Mouse (Mus musculus): ENCODE measurements around the gene Nf1. TPM values are rescaled to one million over a fixed set of nuclear protein-coding genes. Genes with fewer than 3 reads are reported as not detected.

Nf1 gene
- polyA plus RNA-seq, 1 experiment from 2014 or later: 1.3 TPM

- Histone ChIP-seq H3K27me3 (ENCODE audit: control insufficient read depth, insufficient read depth, low read depth, low read length) (peaks cover 52% of the 10 kb centered on the region), H3K36me3 (ENCODE audit: control insufficient read depth, insufficient read depth) (no peaks in the 10 kb centered on the region), H3K27ac (ENCODE audit: low read length) (no peak within 1 kb of the TSS), H3K4me3 (ENCODE audit: low read depth, low read length) (peak within 1 kb of the TSS; percentile 52), H3K9me3 (replicated peaks; ENCODE audit: control insufficient read depth, low read length) (no peaks in the 10 kb centered on the region), H3K9ac (ENCODE audit: low read depth, low read length) (no peak within 1 kb of the TSS), H3K4me1 (ENCODE audit: control insufficient read depth, low read depth, low read length) (no peaks in the 10 kb centered on the region; the same call in 1 of the 2 replicates), H3K4me2 (ENCODE audit: low read depth, low read length) (peak within 1 kb of the TSS; percentile 63)
- WGBS (ENCODE audit: insufficient replicate concordance): 1% methylated on average over 56 of the region's 98 CpGs
- no peak for ATAC-seq (ENCODE audit: low read depth)
Measured at GRCm38 (mm10) chr11:79590664-79591590, 251.4 kb downstream of the Nf1 start, which contains the start of gene Rab11fip4. Gene Rab11fip4 (plus strand): TSS chr11:79591212.

- Histone ChIP-seq H3K4me3 (ENCODE audit: low read depth, low read length) (peak overlapping the region; percentile 52), H3K27ac (ENCODE audit: low read length) (no peak overlapping the region), H3K9me3 (replicated peaks; ENCODE audit: control insufficient read depth, low read length) (no peaks in the 10 kb centered on the region), H3K36me3 (ENCODE audit: control insufficient read depth, insufficient read depth) (no peaks in the 10 kb centered on the region), H3K27me3 (ENCODE audit: control insufficient read depth, insufficient read depth, low read depth, low read length) (peaks cover 52% of the 10 kb centered on the region), H3K4me2 (ENCODE audit: low read depth, low read length) (peak overlapping the region; percentile 63), H3K9ac (ENCODE audit: low read depth, low read length) (no peak overlapping the region), H3K4me1 (ENCODE audit: control insufficient read depth, low read depth, low read length) (no peaks in the 10 kb centered on the region; the same call in 1 of the 2 replicates)
- no peak for ATAC-seq (ENCODE audit: low read depth)
- 33% methylated on average over 5 of the region's 5 CpGs for WGBS (ENCODE audit: insufficient replicate concordance)
Measured at GRCm38 (mm10) chr11:79591591-79591975, 252.1 kb downstream of the Nf1 start.

- Histone ChIP-seq H3K27me3 (ENCODE audit: control insufficient read depth, insufficient read depth, low read depth, low read length) (peaks cover 49% of the 10 kb centered on the region), H3K27ac (ENCODE audit: low read length) (no peak overlapping the region), H3K4me2 (ENCODE audit: low read depth, low read length) (no peak overlapping the region), H3K9ac (ENCODE audit: low read depth, low read length) (no peak overlapping the region), H3K4me3 (ENCODE audit: low read depth, low read length) (no peak overlapping the region), H3K9me3 (replicated peaks; ENCODE audit: control insufficient read depth, low read length) (no peaks in the 10 kb centered on the region), H3K4me1 (ENCODE audit: control insufficient read depth, low read depth, low read length) (no peaks in the 10 kb centered on the region; the same call in 1 of the 2 replicates), H3K36me3 (ENCODE audit: control insufficient read depth, insufficient read depth) (no peaks in the 10 kb centered on the region)
- 30% methylated on average over 11 of the region's 11 CpGs for WGBS (ENCODE audit: insufficient replicate concordance)
- ATAC-seq (ENCODE audit: low read depth): no peak
Measured at GRCm38 (mm10) chr11:79593495-79593894, 254.0 kb downstream of the Nf1 start.

- H3K4me2 ChIP-seq (ENCODE audit: low read depth, low read length): no peak overlapping the region
- H3K27me3 ChIP-seq (ENCODE audit: control insufficient read depth, insufficient read depth, low read depth, low read length): no peaks in the 10 kb centered on the region
- no peaks in the 10 kb centered on the region for H3K9me3 ChIP-seq (replicated peaks; ENCODE audit: control insufficient read depth, low read length)
- no peak for ATAC-seq (ENCODE audit: low read depth)
- H3K4me1 ChIP-seq (ENCODE audit: control insufficient read depth, low read depth, low read length): no peaks in the 10 kb centered on the region
- no peaks in the 10 kb centered on the region for H3K36me3 ChIP-seq (ENCODE audit: control insufficient read depth, insufficient read depth)
- H3K4me3 ChIP-seq (ENCODE audit: low read depth, low read length): no peak overlapping the region
- H3K27ac ChIP-seq (ENCODE audit: low read length): no peak overlapping the region
- 40% methylated on average over 2 of the region's 2 CpGs for WGBS (ENCODE audit: insufficient replicate concordance)
- no peak overlapping the region for H3K9ac ChIP-seq (ENCODE audit: low read depth, low read length)
Measured at GRCm38 (mm10) chr11:79610454-79610853, 271.0 kb downstream of the Nf1 start.

GRCm38 (mm10) chr11:79611011-79611666 lies 271.6 kb downstream of the Nf1 start:
- no peaks in the 10 kb centered on the region for H3K4me1 ChIP-seq (ENCODE audit: control insufficient read depth, low read depth, low read length)
- H3K4me3 ChIP-seq (ENCODE audit: low read depth, low read length): no peak overlapping the region
- H3K36me3 ChIP-seq (ENCODE audit: control insufficient read depth, insufficient read depth): no peaks in the 10 kb centered on the region
- no peaks in the 10 kb centered on the region for H3K9me3 ChIP-seq (replicated peaks; ENCODE audit: control insufficient read depth, low read length)
- ATAC-seq (ENCODE audit: low read depth): peak; percentile 62
- no peak overlapping the region for H3K27ac ChIP-seq (ENCODE audit: low read length)
- no peak overlapping the region for H3K4me2 ChIP-seq (ENCODE audit: low read depth, low read length)
- H3K27me3 ChIP-seq (ENCODE audit: control insufficient read depth, insufficient read depth, low read depth, low read length): no peaks in the 10 kb centered on the region
- 26% methylated on average over 13 of the region's 13 CpGs for WGBS (ENCODE audit: insufficient replicate concordance)
- no peak overlapping the region for H3K9ac ChIP-seq (ENCODE audit: low read depth, low read length)

- ATAC-seq (ENCODE audit: low read depth): no peak
- WGBS (ENCODE audit: insufficient replicate concordance): 0% methylated on average over 1 of the region's 1 CpGs
- H3K27me3 ChIP-seq (ENCODE audit: control insufficient read depth, insufficient read depth, low read depth, low read length): no peaks in the 10 kb centered on the region
Measured at GRCm38 (mm10) chr11:79612046-79612600, 272.6 kb downstream of the Nf1 start.

GRCm38 (mm10) chr11:79613084-79613483 lies 273.6 kb downstream of the Nf1 start:
- no peak overlapping the region for H3K4me2 ChIP-seq (ENCODE audit: low read depth, low read length)
- no peaks in the 10 kb centered on the region for H3K4me1 ChIP-seq (ENCODE audit: control insufficient read depth, low read depth, low read length)
- WGBS (ENCODE audit: insufficient replicate concordance): 53% methylated on average over 3 of the region's 3 CpGs
- no peak overlapping the region for H3K27ac ChIP-seq (ENCODE audit: low read length)
- no peak overlapping the region for H3K4me3 ChIP-seq (ENCODE audit: low read depth, low read length)
- ATAC-seq (ENCODE audit: low read depth): no peak
- H3K9ac ChIP-seq (ENCODE audit: low read depth, low read length): no peak overlapping the region
- H3K36me3 ChIP-seq (ENCODE audit: control insufficient read depth, insufficient read depth): no peaks in the 10 kb centered on the region
- H3K9me3 ChIP-seq (replicated peaks; ENCODE audit: control insufficient read depth, low read length): no peaks in the 10 kb centered on the region
- H3K27me3 ChIP-seq (ENCODE audit: control insufficient read depth, insufficient read depth, low read depth, low read length): no peaks in the 10 kb centered on the region

More at GRCm38 (mm10) chr11:79612046-79612600, 272.6 kb downstream of the Nf1 start:
- no peak overlapping the region for H3K9ac ChIP-seq (ENCODE audit: low read depth, low read length)
- H3K4me1 ChIP-seq (ENCODE audit: control insufficient read depth, low read depth, low read length): no peaks in the 10 kb centered on the region
- no peak overlapping the region for H3K4me2 ChIP-seq (ENCODE audit: low read depth, low read length)
- no peaks in the 10 kb centered on the region for H3K36me3 ChIP-seq (ENCODE audit: control insufficient read depth, insufficient read depth)
- no peak overlapping the region for H3K4me3 ChIP-seq (ENCODE audit: low read depth, low read length)
- no peak overlapping the region for H3K27ac ChIP-seq (ENCODE audit: low read length)
- no peaks in the 10 kb centered on the region for H3K9me3 ChIP-seq (replicated peaks; ENCODE audit: control insufficient read depth, low read length)

GRCm38 (mm10) chr11:79613711-79614110 lies 274.2 kb downstream of the Nf1 start:
- H3K36me3 ChIP-seq (ENCODE audit: control insufficient read depth, insufficient read depth): no peaks in the 10 kb centered on the region
- H3K4me3 ChIP-seq (ENCODE audit: low read depth, low read length): no peak overlapping the region
- H3K9ac ChIP-seq (ENCODE audit: low read depth, low read length): no peak overlapping the region
- no peak overlapping the region for H3K4me2 ChIP-seq (ENCODE audit: low read depth, low read length)
- H3K27ac ChIP-seq (ENCODE audit: low read length): no peak overlapping the region
- 38% methylated on average over 4 of the region's 4 CpGs for WGBS (ENCODE audit: insufficient replicate concordance)
- no peak for ATAC-seq (ENCODE audit: low read depth)
- H3K9me3 ChIP-seq (replicated peaks; ENCODE audit: control insufficient read depth, low read length): no peaks in the 10 kb centered on the region
- no peaks in the 10 kb centered on the region for H3K27me3 ChIP-seq (ENCODE audit: control insufficient read depth, insufficient read depth, low read depth, low read length)
- no peaks in the 10 kb centered on the region for H3K4me1 ChIP-seq (ENCODE audit: control insufficient read depth, low read depth, low read length)

All from liver, embryonic 16.5 days (tissue).